Mouse (Mus musculus) spleen, postnatal 4 days (tissue): Measurements from ENCODE around the gene Dclre1c.
"Not testable (repeated sequence)": the region's sequence is repeated elsewhere in the genome, so short reads cannot be mapped to it uniquely, and the experiment has no call there.

Experiments used
- DNase-seq, 2 experiments: peaks; one replicate each; pipeline ENCODE4 v3.0.0; 2022; ENCODE audit warnings: low spot score in 2 of 2

Gene Dclre1c

DNA sequence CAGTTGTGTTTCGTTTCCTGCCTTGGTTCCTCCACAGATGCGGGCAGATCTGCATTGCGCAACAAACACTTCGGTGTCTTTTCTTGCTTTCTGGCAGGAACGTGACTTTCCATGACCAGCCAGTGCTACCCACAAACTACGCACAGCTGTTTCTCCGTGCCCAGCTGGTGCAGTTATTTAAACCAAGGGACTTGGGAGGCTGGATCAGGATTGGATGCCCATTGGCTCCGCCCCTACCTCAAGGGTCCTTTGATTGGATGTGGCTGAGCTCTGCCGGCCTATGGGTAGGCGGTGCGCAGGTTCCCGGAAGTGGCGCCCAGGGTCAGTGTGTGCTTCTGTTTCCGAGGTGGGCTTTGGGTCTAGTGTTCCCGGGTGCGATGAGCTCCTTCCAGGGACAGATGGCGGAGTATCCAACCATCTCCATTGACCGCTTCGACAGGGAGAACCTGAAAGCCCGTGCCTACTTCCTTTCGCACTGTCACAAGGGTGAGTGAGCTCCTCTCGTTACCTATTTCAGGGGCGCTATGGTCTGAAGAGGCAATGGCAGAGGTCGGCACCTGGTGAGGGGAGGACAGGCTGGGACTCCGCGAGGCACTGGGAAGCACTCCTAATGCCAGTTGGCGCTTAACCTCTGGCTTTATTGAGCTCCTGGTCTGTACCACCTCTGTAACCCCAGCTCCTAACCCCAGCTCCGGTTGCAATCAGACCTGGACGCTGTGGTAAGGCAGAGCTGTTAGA, at the start of gene Dclre1c:
TSS of gene Dclre1c (plus strand) at position 291 of the 738 bp plus-strand sequence.
- peak; percentile 91 to 92 for DNase-seq

DNA sequence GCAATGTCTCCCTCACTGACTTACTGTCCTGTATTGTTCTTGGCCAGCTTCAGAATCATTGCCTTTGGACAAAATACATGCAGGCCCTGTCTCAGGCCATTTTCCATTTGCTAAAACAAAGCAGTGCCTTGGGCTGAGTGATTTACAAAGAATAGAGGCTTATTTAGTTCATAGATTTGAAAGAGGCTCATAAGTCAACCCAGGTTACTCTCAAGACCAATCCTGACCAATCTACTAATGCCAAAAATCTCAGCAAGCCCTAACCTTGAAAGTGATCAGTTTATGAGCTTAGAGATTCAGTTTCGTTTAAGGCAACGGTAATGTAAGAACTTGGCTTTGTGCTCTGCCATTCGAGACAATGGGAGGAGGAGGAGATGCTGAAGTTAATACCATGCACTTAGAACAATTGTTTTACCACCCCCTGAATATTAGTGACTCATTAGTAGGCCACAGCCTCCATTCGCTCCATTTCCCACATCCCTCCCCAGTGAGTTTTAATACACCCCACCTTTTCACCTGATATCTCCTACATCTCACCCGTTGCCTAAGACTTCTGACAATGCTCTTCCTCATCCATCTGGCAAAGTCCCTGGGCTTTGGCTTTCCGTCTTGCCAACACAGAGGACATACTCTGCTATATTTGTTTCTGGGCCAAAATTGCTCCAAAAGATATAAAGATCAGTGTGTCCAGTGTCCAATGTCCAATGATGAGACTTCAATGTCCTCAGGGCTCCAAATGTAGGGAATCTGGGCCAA, 36.6 kb upstream of the Dclre1c start:
- DNase-seq, result no peak

DNA sequence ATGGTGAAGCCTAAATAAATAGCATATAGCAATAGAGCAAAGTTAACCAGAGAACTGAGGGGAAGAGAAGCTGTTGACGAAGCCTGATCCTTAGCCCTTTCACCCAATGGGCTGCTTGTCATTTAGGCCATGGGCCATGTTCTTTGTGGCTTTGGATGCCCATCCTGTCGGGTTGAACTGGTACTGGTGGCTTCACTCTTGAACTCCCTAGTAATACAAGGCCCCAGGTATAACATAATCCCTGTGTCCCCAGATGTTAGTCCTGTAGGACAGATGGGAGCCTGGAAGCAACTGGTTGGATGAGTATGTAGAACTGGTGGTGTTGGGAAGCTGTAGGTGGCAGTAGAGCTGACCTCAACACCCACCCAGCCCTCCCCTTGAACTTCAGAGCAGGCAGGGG, 32.0 kb upstream of the Dclre1c start:
- no peak for DNase-seq

DNA sequence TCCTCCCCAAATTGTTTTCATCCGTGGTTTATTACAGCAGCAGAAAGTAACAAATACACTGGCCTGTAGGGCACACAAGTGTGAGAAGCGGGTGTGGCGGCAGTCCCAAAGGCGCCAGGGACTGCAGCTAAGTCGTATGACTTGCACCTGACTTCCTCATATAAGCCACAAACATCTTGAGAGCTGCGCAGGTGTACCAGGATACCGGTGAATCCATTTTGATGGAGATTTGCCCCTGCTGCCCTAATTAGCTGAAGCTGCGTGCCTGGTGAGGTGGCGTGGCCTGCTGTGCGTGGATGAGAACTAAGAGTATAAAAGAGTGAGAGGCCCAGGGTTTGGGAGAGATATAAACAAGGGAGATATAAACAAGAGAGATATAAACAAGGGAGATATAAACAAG, 26.8 kb upstream of the Dclre1c start, which contains the start of gene Olah:
TSS of gene Olah (minus strand) at position 101 of the 400 bp plus-strand sequence.
- not testable (repeated sequence) for DNase-seq

DNA sequence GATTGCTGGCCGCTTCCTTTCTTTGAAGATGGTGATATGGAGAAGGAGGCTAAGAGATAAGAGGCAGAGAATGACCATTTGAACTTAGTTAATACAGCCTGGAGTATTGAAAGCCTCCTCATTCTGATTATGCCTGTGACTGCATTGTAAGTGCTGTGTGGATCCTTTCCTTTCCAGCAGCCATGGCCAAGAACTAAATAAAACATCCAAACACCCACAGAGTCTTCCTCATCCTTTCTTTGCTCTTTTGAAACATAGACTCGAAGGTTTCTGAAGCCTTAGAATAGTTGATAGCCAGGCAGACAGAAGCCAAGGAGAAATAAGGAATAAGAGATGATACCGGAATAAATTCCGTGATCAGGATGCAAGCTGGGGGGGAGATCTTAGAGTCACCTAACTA, 17.9 kb upstream of the Dclre1c start:
- DNase-seq, result no peak

DNA sequence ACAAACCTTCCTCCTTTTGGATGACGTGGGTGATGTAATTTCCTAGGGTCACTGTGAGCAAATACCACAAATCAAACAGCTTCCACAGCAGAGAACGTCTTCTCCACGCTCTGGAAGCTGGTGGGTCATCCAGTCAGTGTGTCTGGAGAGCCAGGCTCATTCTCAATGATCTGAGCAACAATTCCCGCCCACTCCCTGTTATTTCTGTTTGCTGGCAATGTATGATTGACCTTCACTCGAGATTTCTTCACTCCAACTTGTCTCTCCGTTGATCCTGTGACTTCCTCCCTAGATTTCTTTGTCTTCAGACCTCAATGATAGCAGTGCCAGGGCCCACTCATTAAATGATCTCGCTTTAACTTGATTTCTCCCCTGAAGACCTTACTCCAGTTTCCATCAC, 16.2 kb upstream of the Dclre1c start:
- DNase-seq, result no peak

DNA sequence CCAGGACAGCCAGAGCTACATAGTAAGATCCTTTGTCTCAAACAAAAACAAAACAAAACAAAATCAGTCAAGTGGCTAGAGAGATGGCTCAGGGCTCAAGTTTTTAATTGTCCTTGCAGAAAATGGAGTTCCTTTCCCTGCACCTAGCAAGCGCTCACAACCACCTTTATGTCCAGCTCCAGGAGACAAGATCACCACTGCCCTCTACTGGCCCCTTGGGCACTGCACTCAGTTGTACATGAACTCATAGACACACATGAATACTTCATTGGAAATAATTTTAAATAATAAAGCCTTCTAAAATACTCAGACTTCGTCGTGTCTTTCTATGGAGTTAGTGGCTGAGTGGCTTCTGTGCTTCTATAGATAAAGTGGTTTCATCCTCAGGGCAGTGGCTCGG, 9.7 kb upstream of the Dclre1c start:
- DNase-seq, result peak; percentile 53 to 79

DNA sequence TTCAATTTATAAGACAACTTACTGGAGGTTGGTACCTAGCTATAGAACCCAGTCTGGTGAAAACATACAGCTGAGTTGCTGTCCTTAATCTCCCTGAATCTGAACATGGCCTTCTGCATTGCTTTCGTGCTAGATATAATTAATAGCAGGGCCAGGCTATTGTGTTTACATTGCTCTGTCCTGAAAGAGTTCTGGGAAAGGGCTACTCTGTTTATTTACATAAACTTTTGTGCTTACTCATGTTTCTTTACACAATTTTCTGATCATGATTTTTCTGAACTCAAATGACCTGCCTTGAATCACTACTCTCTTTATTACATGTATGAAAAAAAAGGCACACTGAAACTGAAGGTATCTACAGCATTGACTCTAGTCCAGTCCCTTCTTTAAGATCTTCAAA, 8.3 kb upstream of the Dclre1c start:
- no peak for DNase-seq

DNA sequence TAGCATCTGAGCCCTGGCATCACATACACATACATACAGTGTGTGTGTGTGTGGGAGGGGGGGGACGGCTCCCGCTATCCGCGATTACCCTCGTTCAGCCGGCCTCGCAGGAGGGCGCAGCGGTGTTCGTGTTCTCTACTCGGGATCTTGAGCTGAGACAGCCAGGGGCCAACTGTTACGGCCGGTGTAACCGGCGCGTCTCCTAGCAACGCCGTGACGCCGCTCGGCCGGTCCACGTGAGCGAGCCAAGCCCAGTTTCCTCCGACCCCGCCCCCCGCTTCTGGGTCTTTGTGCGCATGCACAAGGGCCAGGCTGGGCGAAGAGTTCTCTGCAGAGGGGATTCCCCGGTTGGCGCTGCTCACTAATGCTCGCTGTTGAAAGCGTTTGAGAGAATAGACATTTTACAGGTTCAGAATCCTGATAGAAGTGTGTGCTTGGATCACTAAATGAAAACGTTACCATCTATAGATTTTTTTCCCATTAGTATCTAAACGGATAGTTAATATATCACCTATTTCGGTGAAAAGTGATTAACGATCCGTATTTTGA, 5.0 kb upstream of the Dclre1c start:
- peak; percentile 91 to 94 for DNase-seq

DNA sequence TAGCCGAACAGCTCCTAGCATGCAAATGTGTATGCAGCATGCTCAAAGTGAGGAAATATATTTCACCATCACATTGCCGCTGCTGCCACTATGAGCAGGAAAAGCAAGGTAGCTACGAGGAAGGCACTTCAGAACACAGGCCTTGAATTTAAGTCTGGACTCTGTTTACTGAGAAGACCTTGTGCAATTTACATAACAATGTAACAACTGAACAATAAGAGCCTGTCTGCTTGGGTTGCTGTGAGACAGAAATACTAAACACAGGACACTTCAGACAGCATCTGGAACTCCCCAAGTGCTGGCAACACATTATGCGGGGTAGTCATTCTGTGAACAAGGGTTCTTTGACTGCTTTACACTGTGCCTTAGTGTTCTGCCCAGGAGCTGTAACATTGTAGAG, 3.8 kb upstream of the Dclre1c start:
- no peak for DNase-seq

DNA sequence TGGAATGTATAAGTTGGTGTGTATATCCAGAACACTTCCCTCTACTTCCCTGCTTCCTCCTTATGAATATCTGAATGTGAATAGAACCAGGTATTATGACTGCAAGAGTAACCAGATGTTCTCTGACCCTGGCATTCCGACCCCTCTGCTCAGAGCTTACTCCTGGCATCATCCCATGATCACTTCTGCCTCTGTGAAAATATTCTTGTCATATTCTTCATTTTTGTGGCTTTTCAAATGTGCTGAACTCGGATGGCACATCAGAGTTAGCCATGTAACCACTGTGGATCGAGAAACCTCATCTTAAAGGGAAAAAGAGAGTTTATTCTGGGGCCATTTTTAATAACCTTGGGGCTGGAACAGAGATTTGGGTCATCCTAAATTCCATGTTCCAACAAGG, 1.4 kb upstream of the Dclre1c start, which contains the start of gene Meig1:
TSS of gene Meig1 (minus strand) at position 101 of the 400 bp plus-strand sequence.
- DNase-seq, result no peak

DNA sequence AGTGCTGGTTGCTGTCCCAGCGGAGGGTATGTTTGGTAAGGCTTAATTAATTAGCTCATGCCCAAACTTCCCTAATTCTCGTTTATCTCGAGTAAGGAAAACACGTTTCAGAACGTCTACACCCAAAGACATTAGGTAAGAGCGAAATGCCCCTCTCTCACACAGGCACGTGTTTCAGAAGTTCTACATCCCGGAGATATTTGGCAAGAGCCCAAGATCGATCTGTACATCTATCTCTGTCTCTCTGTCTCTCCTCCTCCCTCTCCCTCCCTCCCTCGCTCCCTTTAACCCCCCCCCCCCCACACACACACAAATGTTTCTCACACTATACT, 614 bp downstream of the Dclre1c start:
- DNase-seq, result no peak

DNA sequence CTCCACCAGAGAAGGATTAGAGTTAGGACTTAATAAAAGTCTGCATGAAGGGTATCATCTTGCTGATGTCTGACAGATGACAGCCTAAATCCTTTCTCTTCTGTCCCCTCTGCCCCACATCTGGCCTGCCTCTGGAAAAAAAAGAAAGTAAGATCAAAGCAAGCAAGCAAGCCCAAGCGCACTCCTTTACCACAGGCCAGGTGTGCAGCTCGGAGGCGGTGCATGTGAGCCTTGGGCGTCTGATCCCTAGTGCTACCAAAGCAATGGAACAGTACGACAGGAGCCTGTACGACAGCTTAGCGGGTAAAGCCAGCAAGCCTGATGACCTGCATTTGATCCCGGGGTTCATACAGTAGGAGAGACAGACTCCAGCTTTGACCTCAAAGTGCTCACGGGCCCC, 7.0 kb downstream of the Dclre1c start:
- no peak for DNase-seq

DNA sequence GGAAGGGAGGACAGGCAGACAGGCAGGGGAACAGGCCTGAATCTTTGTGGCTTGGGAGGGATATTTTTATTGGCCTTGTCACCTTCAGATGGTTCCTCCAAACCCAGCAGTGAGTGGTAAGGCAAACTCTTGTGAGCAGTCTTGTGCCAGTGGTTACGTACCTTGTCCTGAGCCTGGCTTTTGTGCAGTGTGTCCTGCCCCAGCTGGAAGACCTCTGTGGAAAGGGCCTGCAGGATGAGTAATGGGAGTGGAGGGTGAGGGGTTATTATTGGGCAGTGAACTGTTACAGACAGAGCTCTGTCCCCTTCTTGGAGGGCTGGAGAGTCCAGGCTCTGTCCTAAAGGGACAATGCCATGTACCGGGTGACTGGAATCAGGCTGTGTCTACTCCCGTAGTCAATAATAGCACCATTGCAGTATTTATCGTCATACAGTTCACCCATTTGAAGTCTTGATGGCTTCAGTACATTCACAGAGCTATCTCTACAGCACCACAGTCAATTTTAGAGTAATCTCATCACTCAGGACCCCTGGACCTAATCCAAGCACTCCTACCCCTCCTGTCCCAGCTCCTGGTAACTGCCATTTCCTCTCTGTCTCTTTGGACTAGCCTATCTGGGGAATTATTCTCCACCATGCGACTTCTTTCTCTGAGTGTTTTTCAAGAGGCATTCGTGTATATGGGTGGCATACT, 11.6 kb downstream of the Dclre1c start:
- no peak for DNase-seq

DNA sequence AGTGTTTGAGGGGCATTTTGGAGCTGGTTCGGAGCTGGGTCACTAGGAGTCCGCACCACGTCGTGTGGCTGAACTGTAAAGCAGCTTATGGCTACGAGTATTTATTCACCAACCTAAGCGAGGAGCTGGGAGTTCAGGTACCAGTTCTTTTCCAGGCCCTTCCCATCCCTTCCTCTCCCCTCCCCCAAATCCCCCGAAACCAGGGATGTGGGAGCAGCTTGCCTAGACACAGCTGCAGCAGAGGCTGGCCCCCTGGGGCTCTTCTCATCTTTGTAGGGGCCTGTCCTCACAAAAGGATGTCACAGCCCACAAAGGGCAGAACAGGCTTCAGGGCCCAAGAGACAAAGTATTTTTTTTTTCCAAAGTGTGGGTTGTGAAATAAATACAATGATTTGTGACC, 14.0 kb downstream of the Dclre1c start:
- DNase-seq, result no peak

DNA sequence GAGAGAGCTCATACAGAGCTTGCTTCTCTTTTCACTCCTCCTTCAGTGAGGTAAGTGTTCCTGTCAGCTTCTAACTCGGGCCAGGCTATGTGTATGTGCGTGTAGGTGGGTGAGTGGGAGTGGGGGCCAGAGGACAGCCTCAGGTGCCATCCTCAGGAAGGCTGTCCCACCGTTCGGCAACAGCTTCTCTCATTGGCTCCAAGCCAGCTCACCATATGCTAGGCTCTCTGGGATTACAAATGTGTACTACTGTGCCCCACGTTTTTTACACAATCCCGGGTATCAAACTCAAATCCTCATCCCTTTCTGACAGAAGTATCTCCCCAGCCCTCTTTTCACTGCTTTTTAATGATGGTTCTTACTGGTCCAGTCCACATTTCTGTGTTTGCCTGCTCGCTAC, 20.3 kb downstream of the Dclre1c start:
- DNase-seq, result no peak

DNA sequence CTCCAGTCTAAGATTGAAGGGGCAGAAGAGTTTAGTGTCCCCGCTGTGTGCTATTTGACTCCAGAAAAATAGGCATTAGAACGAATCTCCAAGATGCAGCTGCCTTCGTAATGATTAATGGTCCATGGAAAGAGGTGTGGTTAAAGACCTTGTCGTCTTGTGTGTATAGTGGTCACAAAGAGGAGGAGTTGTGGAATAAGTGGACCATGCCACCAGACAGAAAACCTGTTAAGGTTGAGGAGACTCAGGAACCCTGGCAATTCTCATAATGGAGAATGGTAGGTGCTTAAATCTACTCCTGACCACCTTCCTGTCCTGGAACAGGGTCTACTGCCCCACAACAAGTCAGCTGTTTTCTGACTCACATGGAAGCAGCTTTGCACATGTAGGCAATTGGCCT, 22.1 kb downstream of the Dclre1c start:
- no peak for DNase-seq

DNA sequence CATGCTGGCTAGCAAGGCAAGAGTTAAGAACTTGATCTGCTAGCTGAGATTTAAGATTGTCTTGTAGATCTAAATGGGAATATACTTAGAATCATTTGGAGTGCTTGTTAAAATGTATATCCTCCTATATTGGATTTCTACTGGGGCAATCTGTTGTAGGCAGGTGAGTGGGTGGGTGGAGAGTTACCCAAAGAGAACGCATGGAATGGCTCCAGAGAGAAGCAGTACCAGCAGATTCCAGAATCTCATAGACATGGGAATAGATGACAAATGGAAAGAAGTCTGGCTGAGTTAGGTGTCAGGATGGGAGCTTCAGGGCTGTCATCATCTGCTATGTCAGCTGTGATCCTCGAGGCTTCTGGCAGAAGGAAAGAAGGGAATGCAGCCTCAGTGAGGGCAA, 25.5 kb downstream of the Dclre1c start:
- DNase-seq, result no peak

DNA sequence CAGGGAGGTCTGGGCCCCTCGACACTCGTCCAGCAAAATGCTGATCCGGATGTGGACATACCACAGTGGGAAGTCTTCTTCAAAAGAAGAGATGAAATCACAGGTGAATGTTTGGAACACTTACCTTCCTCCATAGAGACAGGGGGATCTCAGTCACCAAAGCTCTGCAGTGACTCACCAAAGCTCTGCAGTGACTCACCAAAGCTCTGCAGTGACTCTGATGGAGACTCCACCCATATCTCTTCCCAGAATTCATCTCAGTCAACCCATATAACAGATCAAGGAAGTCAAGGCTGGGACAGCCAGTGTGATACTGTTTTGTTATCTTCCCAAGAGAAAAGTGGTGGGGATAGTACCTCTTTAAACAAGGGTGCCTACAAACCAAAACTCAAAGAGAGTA, 29.2 kb downstream of the Dclre1c start:
- DNase-seq, result no peak

DNA sequence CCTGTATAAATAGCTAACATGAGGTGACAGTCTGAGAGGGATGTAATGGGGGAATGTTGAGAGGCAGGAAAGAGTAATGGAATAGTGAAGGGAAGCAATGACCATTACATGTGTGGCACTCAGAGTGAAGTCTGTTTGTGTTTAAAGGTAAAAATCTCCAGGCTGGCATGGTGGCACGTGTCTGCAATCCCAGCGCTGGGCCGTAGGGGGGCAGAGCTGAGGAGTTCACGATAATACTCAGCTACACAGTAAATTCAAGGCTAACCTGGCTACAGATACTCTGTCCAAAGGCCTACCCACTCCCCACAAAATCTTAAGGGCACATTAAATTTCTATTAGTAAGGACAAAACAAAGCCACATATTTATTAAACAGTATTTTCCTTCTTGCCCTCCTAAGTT, 32.7 kb downstream of the Dclre1c start:
- peak in 1 of 2 experiments; percentile 56 for DNase-seq

DNA sequence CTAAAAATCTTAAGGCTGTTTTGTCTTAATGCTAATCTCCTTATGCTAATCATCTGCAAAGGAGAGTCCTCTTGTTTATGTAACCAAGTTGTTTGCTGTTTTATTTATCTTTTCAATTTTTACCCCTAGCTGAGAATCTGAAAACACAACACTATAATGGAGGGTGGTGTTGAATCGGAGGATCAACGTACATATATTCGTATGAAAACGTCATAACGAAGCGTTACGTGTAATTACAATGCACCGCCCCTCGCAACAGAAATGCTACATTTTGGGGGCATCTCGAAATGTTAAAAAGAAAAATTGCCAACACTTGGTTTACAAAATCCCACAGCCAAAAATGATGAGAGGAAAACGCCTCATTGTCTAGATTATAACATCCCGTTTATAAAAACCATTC, 50.0 kb downstream of the Dclre1c start:
- no peak for DNase-seq

DNA sequence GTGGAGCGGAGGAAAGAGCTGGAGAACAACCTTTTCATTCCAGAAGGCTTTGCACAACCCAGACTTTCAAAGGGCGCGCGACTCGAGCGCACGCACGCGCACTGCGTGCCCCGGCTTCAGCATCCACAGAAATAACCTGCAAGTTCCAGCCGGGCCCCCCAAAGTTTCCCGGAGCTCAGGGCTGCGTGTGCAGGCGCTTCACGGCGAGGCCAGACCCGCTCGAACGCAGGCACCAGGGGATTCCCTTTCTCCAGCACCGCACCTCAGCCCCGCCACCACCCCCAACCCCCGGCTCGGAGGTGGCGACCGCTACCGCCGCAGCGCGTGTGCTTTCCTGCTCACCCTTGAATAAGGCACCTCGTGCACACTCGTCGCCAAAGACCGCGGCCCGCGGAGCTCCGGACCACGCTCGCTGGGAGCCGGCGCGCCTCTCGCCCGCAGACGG, 50.5 kb downstream of the Dclre1c start:
- DNase-seq, result peak; percentile 61 to 78
